Mouse (Mus musculus): Measurements from ENCODE around the gene Rtn4rl2.

GRCm38 (mm10) chr2:84875842-84876241 is 10.7 kb downstream of the Rtn4rl2 start:
- no peak for TF ChIP-seq CTCF (IDR thresholded peaks at IDR 0.05; ENCODE audit: insufficient read depth, low read length)
- TF ChIP-seq POLR2A (IDR thresholded peaks at IDR 0.05; ENCODE audit: borderline replicate concordance, extremely low read depth, low read depth, low read length), result no peak

Data from lung, adult 2 months (tissue).